Mouse (Mus musculus): ENCODE data around the gene Clec9a. TPM values are rescaled to one million over a fixed set of nuclear protein-coding genes. Genes with fewer than 3 reads are reported as not detected.

The Clec9a gene
- polyA plus RNA-seq, 1 experiment, result not detected

DNA sequence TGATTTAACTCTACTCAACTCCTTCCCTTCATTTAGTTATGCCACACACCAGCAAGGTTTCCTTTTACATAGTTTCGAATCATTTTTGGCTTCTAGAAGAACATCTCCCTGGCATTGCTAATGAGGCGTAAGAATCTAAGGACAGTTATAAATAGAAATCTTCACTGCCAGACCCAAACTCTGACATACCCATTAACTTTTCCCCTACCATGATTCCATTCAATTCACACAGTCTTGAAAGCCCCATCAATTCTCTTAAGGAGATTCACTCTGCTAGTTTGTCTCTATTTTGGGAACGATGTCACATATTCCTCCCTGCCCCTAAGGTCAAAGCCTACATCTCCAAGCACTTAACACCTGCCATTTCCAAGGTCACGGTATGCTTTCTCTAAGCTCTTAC lies 23.7 kb upstream of the Clec9a start:
- H3K4me3 ChIP-seq (replicated peaks), result no peak overlapping the region
- no peaks in the 10 kb centered on the region for H3K9me3 ChIP-seq (ENCODE audit: control insufficient read depth, low read length)
- H3K36me3 ChIP-seq (ENCODE audit: control insufficient read depth), result no peaks in the 10 kb centered on the region
- H3K4me1 ChIP-seq (ENCODE audit: control insufficient read depth), result no peaks in the 10 kb centered on the region
- no peak for TF ChIP-seq GATA1 (IDR thresholded peaks at IDR 0.05; ENCODE audit: low read length)
- TF ChIP-seq TAL1 (IDR thresholded peaks at IDR 0.05; ENCODE audit: low read length), result no peak
- H3K27me3 ChIP-seq (ENCODE audit: control insufficient read depth), result no peaks in the 10 kb centered on the region

DNA sequence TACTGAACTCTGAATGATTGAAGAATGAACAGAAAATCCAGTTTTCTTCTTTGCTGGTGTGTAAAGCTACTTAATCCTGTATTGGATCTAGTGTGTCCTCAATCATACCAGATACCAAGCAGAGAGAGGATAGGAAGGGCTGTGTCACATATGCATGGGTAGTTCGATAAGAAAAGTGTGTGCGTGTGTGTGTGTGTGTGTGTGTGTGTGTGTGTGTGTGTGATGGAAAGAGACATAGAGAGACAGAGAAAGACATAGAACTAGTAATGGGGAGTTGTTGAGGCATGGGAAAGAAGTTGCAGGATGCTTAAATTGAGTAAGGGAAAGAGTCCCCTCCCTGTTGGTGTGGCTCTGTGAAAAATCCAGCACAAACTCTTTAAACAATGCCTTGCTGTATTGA lies 22.9 kb upstream of the Clec9a start, which contains the start of gene Clec12b:
Gene Clec12b, minus strand, starts transcription at position 101 of the 400 bp plus-strand sequence.
- no peaks in the 10 kb centered on the region for H3K4me1 ChIP-seq (ENCODE audit: control insufficient read depth)
- H3K4me3 ChIP-seq (replicated peaks), result no peak within 1 kb of the TSS
- TF ChIP-seq TAL1 (IDR thresholded peaks at IDR 0.05; ENCODE audit: low read length) (no peak), GATA1 (IDR thresholded peaks at IDR 0.05; ENCODE audit: low read length) (no peak)
- no peaks in the 10 kb centered on the region for H3K9me3 ChIP-seq (ENCODE audit: control insufficient read depth, low read length)
- no peaks in the 10 kb centered on the region for H3K27me3 ChIP-seq (ENCODE audit: control insufficient read depth)
- H3K36me3 ChIP-seq (ENCODE audit: control insufficient read depth), result no peaks in the 10 kb centered on the region

DNA sequence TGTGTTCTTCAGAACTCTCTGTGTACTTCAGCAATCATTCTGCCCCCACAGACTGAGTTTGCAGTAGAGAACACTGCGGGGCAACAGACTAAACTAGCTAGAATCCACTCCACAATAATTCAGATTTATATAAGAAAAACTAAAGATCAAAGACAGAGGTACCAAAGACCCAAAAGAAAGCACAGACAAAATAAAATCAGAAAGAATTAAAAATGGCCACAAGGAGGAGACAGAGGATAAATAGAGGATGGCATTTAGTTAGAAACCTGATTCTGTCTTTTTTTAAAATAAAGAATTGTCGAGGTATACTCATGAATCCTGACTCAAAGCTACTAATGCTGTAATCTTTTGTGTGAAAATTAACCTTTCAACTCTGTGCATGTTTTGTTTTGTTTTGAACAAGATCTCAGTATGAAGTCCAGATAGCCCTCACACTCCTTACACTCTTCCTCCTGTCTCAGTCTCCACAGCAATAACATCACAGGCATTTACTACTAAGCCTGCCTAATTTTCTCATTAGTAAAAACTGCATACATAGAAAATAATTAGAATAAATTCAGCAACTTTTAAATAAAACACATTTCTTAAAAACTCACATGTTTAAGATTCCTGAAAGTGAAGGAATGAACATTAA lies 15.5 kb upstream of the Clec9a start:
- H3K36me3 ChIP-seq (ENCODE audit: control insufficient read depth), result no peaks in the 10 kb centered on the region
- H3K9me3 ChIP-seq (ENCODE audit: control insufficient read depth, low read length), result no peaks in the 10 kb centered on the region
- H3K4me3 ChIP-seq (replicated peaks), result no peak overlapping the region
- no peaks in the 10 kb centered on the region for H3K4me1 ChIP-seq (ENCODE audit: control insufficient read depth)
- TF ChIP-seq TAL1 (IDR thresholded peaks at IDR 0.05; ENCODE audit: low read length) (no peak), GATA1 (IDR thresholded peaks at IDR 0.05; ENCODE audit: low read length) (no peak)
- H3K27me3 ChIP-seq (ENCODE audit: control insufficient read depth), result no peaks in the 10 kb centered on the region

DNA sequence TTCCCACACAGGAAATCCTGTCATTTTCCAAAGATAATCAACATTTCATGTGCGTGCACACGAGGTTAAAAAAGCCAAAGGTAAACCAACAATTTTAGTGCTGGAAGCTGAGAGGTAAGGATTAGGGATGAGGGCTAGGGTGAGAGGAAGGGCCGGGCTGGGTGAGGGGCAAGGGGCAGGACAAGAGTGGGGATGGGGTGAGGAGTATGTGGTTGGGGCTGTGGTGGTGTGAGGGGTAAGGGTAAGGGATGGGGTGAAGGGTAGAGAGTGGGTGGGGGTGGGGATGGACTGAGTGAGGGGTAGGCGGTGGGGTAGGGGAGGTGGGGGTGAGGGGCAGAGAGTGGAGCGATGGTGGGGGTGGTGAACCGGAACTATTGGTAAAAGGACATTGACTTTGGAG lies 14.9 kb upstream of the Clec9a start:
- Histone ChIP-seq H3K4me1 (ENCODE audit: control insufficient read depth) (no peaks in the 10 kb centered on the region), H3K27me3 (ENCODE audit: control insufficient read depth) (no peaks in the 10 kb centered on the region), H3K4me3 (replicated peaks) (no peak overlapping the region), H3K36me3 (ENCODE audit: control insufficient read depth) (no peaks in the 10 kb centered on the region), H3K9me3 (ENCODE audit: control insufficient read depth, low read length) (no peaks in the 10 kb centered on the region)
- TF ChIP-seq GATA1 (IDR thresholded peaks at IDR 0.05; ENCODE audit: low read length) (no peak), TAL1 (IDR thresholded peaks at IDR 0.05; ENCODE audit: low read length) (no peak)

DNA sequence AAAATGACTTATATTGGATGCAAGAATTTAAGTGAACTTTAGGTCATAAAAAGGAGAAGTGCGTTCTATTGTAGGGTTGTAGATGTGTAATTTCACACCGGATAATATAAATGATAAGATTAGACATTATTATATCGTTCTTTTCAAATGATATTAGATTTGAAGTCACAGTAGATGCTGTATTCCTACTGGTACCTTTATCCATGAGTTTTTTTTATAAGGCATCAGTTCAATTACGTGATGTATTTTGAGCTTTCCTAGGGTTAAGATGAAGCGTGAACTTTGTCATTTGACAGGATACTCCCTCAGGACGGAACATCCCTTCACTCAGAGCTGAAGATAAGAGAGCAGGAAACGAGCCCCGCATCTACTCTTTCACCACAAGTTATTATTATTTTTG lies 11.7 kb upstream of the Clec9a start, which contains the start of gene Clec1b:
Gene Clec1b, plus strand, starts transcription at position 301 of the 400 bp plus-strand sequence.
- TF ChIP-seq GATA1 (IDR thresholded peaks at IDR 0.05; ENCODE audit: low read length) (no peak), TAL1 (IDR thresholded peaks at IDR 0.05; ENCODE audit: low read length) (no peak)
- Histone ChIP-seq H3K4me1 (ENCODE audit: control insufficient read depth) (no peaks in the 10 kb centered on the region), H3K27me3 (ENCODE audit: control insufficient read depth) (no peaks in the 10 kb centered on the region), H3K4me3 (replicated peaks) (no peak within 1 kb of the TSS), H3K36me3 (ENCODE audit: control insufficient read depth) (no peaks in the 10 kb centered on the region), H3K9me3 (ENCODE audit: control insufficient read depth, low read length) (no peaks in the 10 kb centered on the region)

DNA sequence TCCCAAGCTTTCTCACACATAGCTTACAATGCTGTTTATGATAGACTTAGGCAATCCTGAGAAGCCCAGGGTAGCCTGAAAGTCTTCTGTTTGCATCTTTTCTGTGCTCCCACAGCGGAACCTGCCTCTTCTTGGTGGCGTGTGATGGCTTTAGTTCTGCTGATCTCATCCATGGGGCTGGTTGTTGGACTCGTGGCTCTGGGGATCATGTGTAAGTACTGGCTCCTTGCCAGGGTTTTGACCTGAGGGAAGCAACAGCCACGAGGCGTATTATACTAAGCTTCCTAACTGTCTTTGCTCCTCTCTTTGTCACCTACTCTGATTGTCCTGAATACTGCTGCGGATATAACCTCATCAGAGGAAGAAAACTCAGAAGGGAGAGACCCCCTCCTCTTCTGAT lies 8.7 kb upstream of the Clec9a start:
- TF ChIP-seq GATA1 (IDR thresholded peaks at IDR 0.05; ENCODE audit: low read length), result no peak
- no peak for TF ChIP-seq TAL1 (IDR thresholded peaks at IDR 0.05; ENCODE audit: low read length)

DNA sequence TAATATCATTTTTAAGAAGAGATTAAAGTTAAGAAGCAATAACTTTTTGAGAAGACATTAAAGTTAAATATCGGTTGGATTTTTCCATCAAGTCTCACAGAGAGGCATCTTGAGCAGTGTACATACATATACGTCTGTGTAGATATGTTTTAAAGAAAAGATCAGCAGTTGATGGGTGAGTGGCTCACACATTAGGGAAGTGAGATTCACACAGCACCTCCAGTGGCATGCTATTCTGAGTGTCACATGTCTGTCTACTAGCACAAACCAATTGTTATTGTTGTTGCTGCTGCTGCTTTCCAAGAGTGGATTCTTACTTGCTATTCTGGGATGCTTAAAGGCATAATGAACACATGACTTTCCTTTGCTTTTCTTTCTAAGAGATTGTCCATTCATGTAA lies 6.3 kb upstream of the Clec9a start:
- TF ChIP-seq GATA1 (IDR thresholded peaks at IDR 0.05; ENCODE audit: low read length) (no peak), TAL1 (IDR thresholded peaks at IDR 0.05; ENCODE audit: low read length) (no peak)
- H3K27me3 ChIP-seq (ENCODE audit: control insufficient read depth), result no peaks in the 10 kb centered on the region
- no peaks in the 10 kb centered on the region for H3K9me3 ChIP-seq (ENCODE audit: control insufficient read depth, low read length)
- H3K36me3 ChIP-seq (ENCODE audit: control insufficient read depth), result no peaks in the 10 kb centered on the region
- no peaks in the 10 kb centered on the region for H3K4me1 ChIP-seq (ENCODE audit: control insufficient read depth)
- no peak overlapping the region for H3K4me3 ChIP-seq (replicated peaks)

More for the DNA sequence above, 8.7 kb upstream of the Clec9a start:
- no peak overlapping the region for H3K4me3 ChIP-seq (replicated peaks)
- no peaks in the 10 kb centered on the region for H3K27me3 ChIP-seq (ENCODE audit: control insufficient read depth)
- H3K36me3 ChIP-seq (ENCODE audit: control insufficient read depth), result no peaks in the 10 kb centered on the region
- no peaks in the 10 kb centered on the region for H3K4me1 ChIP-seq (ENCODE audit: control insufficient read depth)
- H3K9me3 ChIP-seq (ENCODE audit: control insufficient read depth, low read length), result no peaks in the 10 kb centered on the region

DNA sequence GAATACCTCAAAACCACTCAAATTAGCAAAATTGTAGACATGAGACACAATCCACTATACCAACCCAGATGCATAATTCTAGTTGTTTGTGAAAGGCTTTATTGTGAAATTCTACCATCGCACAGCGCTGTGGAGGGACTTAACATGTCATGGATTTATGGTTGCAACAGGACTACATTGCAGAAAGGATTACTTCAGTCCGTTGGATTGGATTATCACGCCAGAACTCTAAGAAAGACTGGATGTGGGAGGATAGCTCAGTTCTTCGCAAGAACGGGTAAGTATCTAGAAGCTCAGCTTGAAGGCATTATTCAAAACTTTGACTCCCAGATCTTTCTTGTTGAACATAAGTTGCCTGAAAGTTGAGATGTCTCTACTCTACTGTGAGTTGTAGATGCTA lies 5.3 kb upstream of the Clec9a start:
- Histone ChIP-seq H3K4me1 (ENCODE audit: control insufficient read depth) (no peaks in the 10 kb centered on the region), H3K36me3 (ENCODE audit: control insufficient read depth) (no peaks in the 10 kb centered on the region), H3K27me3 (ENCODE audit: control insufficient read depth) (no peaks in the 10 kb centered on the region), H3K4me3 (replicated peaks) (no peak overlapping the region), H3K9me3 (ENCODE audit: control insufficient read depth, low read length) (no peaks in the 10 kb centered on the region)
- TF ChIP-seq GATA1 (IDR thresholded peaks at IDR 0.05; ENCODE audit: low read length) (no peak), TAL1 (IDR thresholded peaks at IDR 0.05; ENCODE audit: low read length) (no peak)

DNA sequence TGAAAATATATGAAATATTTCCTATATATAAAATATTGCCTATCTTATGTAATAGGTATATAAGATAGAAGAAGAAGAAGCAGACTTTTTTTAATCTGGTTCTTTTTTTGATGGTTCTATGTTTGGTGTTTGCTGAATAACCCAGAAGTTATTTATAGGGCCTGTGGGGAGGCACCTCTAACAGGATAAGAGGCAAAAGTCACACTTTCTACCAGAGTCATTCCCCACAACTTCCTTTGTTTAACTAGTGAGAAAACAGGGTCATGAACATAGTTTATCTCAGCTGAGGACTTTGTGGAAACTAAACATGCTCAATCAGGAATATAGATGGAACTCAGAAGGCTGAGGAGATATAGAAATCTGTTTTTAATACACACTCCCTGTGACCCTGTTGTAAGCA lies 2.7 kb upstream of the Clec9a start:
- Histone ChIP-seq H3K36me3 (ENCODE audit: control insufficient read depth) (no peaks in the 10 kb centered on the region), H3K4me3 (replicated peaks) (no peak overlapping the region), H3K9me3 (ENCODE audit: control insufficient read depth, low read length) (no peaks in the 10 kb centered on the region), H3K27me3 (ENCODE audit: control insufficient read depth) (no peaks in the 10 kb centered on the region), H3K4me1 (ENCODE audit: control insufficient read depth) (no peaks in the 10 kb centered on the region)
- TF ChIP-seq TAL1 (IDR thresholded peaks at IDR 0.05; ENCODE audit: low read length), result no peak
- TF ChIP-seq GATA1 (IDR thresholded peaks at IDR 0.05; ENCODE audit: low read length), result no peak

DNA sequence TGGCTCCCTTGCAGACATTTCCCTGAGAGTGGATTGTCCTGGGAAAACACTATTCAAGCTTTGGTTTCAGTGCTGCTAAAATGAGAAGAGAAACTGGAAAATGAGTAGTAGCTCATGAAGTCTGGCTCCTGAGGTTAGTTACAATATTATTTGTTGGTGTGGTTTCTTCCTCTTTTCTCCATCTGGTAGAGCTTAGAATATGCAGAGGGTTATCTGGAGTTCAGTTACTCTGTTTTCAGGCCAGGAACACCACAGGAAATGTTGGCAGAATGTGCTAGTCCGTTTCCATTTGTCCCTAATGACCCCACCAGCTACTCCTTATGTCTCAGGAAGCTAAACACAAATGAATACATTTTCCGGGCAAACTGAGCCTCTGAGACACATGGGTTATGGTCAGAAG lies 1.3 kb upstream of the Clec9a start:
- TF ChIP-seq GATA1 (IDR thresholded peaks at IDR 0.05; ENCODE audit: low read length) (no peak), TAL1 (IDR thresholded peaks at IDR 0.05; ENCODE audit: low read length) (no peak)
- no peaks in the 10 kb centered on the region for H3K9me3 ChIP-seq (ENCODE audit: control insufficient read depth, low read length)
- H3K27me3 ChIP-seq (ENCODE audit: control insufficient read depth), result no peaks in the 10 kb centered on the region
- no peaks in the 10 kb centered on the region for H3K4me1 ChIP-seq (ENCODE audit: control insufficient read depth)
- H3K36me3 ChIP-seq (ENCODE audit: control insufficient read depth), result no peaks in the 10 kb centered on the region
- H3K4me3 ChIP-seq (replicated peaks), result no peak overlapping the region

All from erythroblast, embryonic 14.5 days (primary cell).